Mouse (Mus musculus) cerebellum, adult 9-10 months (tissue): ENCODE results near the gene Pla2g12b.

Source experiments
- DNase-seq: peaks from one replicate; pipeline ENCODE4 v3.0.0; 2022

Gene Pla2g12b

GRCm38 (mm10) chr10:59416623-59417022, 13.2 kb downstream of the Pla2g12b start:
- no peak for DNase-seq

GRCm38 (mm10) chr10:59419516-59419915, 16.1 kb downstream of the Pla2g12b start:
- DNase-seq, result no peak

GRCm38 (mm10) chr10:59424453-59424852, 21.0 kb downstream of the Pla2g12b start:
- no peak for DNase-seq

- peak; percentile 38 for DNase-seq
These were observed 21.9 kb downstream of the Pla2g12b start for GRCm38 (mm10) chr10:59425369-59425768.

- no peak for DNase-seq
These were observed 22.9 kb downstream of the Pla2g12b start for GRCm38 (mm10) chr10:59426371-59426770.

- DNase-seq, result no peak
These were observed 26.1 kb downstream of the Pla2g12b start for GRCm38 (mm10) chr10:59429448-59430135.

- no peak for DNase-seq
These were observed 27.3 kb downstream of the Pla2g12b start for GRCm38 (mm10) chr10:59430701-59431218.

- no peak for DNase-seq
These were observed 32.3 kb downstream of the Pla2g12b start for GRCm38 (mm10) chr10:59435746-59436145.

- DNase-seq, result no peak
These were observed 35.2 kb downstream of the Pla2g12b start for GRCm38 (mm10) chr10:59438651-59439050.

GRCm38 (mm10) chr10:59439508-59439931, 36.1 kb downstream of the Pla2g12b start:
- DNase-seq, result no peak

GRCm38 (mm10) chr10:59440177-59440576, 36.7 kb downstream of the Pla2g12b start:
- no peak for DNase-seq

GRCm38 (mm10) chr10:59441735-59442134, 38.3 kb downstream of the Pla2g12b start, which contains the start of gene Oit3:
Gene Oit3 (minus strand): TSS chr10:59441778.
- DNase-seq, result no peak

GRCm38 (mm10) chr10:59443212-59443611, 39.8 kb downstream of the Pla2g12b start:
- DNase-seq, result no peak

GRCm38 (mm10) chr10:59444106-59444505, 40.6 kb downstream of the Pla2g12b start:
- no peak for DNase-seq

- DNase-seq, result no peak
These were observed 41.2 kb downstream of the Pla2g12b start for GRCm38 (mm10) chr10:59444635-59445034.

- DNase-seq, result no peak
These were observed 43.5 kb downstream of the Pla2g12b start for GRCm38 (mm10) chr10:59446911-59447437.

GRCm38 (mm10) chr10:59447546-59447945, 44.1 kb downstream of the Pla2g12b start:
- DNase-seq, result no peak

GRCm38 (mm10) chr10:59451839-59452238, 48.4 kb downstream of the Pla2g12b start:
- peak; percentile 46 for DNase-seq

GRCm38 (mm10) chr10:59454631-59455030, 51.2 kb downstream of the Pla2g12b start:
- no peak for DNase-seq

GRCm38 (mm10) chr10:59459767-59460166, 56.3 kb downstream of the Pla2g12b start:
- peak; percentile 32 for DNase-seq

GRCm38 (mm10) chr10:59462307-59462706, 58.8 kb downstream of the Pla2g12b start:
- no peak for DNase-seq

GRCm38 (mm10) chr10:59465546-59465945, 62.1 kb downstream of the Pla2g12b start:
- no peak for DNase-seq

- DNase-seq, result no peak
These were observed 63.2 kb downstream of the Pla2g12b start for GRCm38 (mm10) chr10:59466626-59467025.

GRCm38 (mm10) chr10:59467297-59467696, 63.8 kb downstream of the Pla2g12b start:
- DNase-seq, result no peak
